Mouse (Mus musculus) heart, embryonic 14.5 days (tissue): ENCODE measurements around the gene Fam216b. TPM values are rescaled to one million over a fixed set of nuclear protein-coding genes. Genes with fewer than 3 reads are reported as not detected.

Experiments
- ATAC-seq: fragments of 200-750 bp; cut with Nextera tagmentation; 2 replicates; pipeline ENCODE4 v1.8.0; 2017; ENCODE audit warnings: low read depth, moderate TSS enrichment; ENCODE audit not compliant: insufficient number of reproducible peaks, insufficient read depth, low FRiP score
- H3K27ac ChIP-seq, 2 experiments: fragments of 200-500 bp in 1 of 2; fragments of 300-500 bp in 1 of 2; sonication (generic) in 1 of 2; replicated peaks in 1 of 2; 2 replicates each; pipeline ENCODE4 v1.5.1; 2012 to 2014; ENCODE audit warnings: low read depth in 2 of 2, low read length in 2 of 2, control low read depth in 1 of 2, mild to moderate bottlenecking in 1 of 2, mixed read lengths in 1 of 2; ENCODE audit not compliant: control insufficient read depth in 1 of 2, insufficient read depth in 1 of 2
- H3K27me3 ChIP-seq: fragments of 300-500 bp; sonication (generic); 2 replicates; pipeline ENCODE4 v1.6.1; 2014; ENCODE audit warnings: mild to moderate bottlenecking, low read length, control low read depth; ENCODE audit not compliant: control insufficient read depth, insufficient read depth
- H3K36me3 ChIP-seq: fragments of 300-500 bp; sonication (generic); 2 replicates; pipeline ENCODE4 v1.6.1; 2014; ENCODE audit warnings: mild to moderate bottlenecking, control low read depth, low read length, mixed read lengths; ENCODE audit not compliant: control insufficient read depth, insufficient read depth
- H3K4me1 ChIP-seq, 2 experiments: fragments of 200-500 bp in 1 of 2; fragments of 300-500 bp in 1 of 2; sonication (generic) in 1 of 2; 2 replicates each; pipeline ENCODE4 v1.6.1; 2012 to 2014; ENCODE audit warnings: low read length in 2 of 2, control low read depth in 1 of 2, mixed read lengths in 1 of 2; ENCODE audit not compliant: control insufficient read depth in 2 of 2, insufficient read depth in 2 of 2
- H3K4me2 ChIP-seq: fragments of 300-500 bp; sonication (generic); 2 replicates; pipeline ENCODE4 v1.6.1; 2014; ENCODE audit warnings: mild to moderate bottlenecking, low read length
- H3K4me3 ChIP-seq, 2 experiments: fragments of 200-500 bp in 1 of 2; fragments of 300-500 bp in 1 of 2; sonication (generic) in 1 of 2; 2 replicates each; pipeline ENCODE4 v1.5.1; 2012 to 2014; ENCODE audit warnings: low read length in 2 of 2, mild to moderate bottlenecking in 2 of 2, control low read depth in 1 of 2, low read depth in 1 of 2, moderate library complexity in 1 of 2; ENCODE audit not compliant: control insufficient read depth in 1 of 2, insufficient read depth in 1 of 2
- H3K9ac ChIP-seq: fragments of 300-500 bp; sonication (generic); 2 replicates; pipeline ENCODE4 v1.6.1; 2014; ENCODE audit warnings: mild to moderate bottlenecking, low read length
- H3K9me3 ChIP-seq: fragments of 300-500 bp; sonication (generic); 2 replicates; pipeline ENCODE4 v1.6.1; 2016; ENCODE audit warnings: low read length, control low read depth; ENCODE audit not compliant: control insufficient read depth
- WGBS: fragments of 180-500 bp; shearing (Covaris S2); extraction: QIAGEN DNeasy Blood & Tissue Kit; methylation state at CpG from one replicate; pipeline ENCODE4 v1.1.7; 2014; 5-methylcytosine and 5-hydroxymethylcytosine counted together
- polyA plus RNA-seq: library from polyadenylated mRNA; unstranded; fragments of >200 nt; fragmentation: Nextera tagmentation; extraction: Ambion mirVana; gene quantifications from 2 replicates; pipeline ENCODE4 v1.2.1, GENCODE M21; 2014

Fam216b gene
- polyA plus RNA-seq, 1 experiment from 2014 or later = 0.11 TPM

DNA sequence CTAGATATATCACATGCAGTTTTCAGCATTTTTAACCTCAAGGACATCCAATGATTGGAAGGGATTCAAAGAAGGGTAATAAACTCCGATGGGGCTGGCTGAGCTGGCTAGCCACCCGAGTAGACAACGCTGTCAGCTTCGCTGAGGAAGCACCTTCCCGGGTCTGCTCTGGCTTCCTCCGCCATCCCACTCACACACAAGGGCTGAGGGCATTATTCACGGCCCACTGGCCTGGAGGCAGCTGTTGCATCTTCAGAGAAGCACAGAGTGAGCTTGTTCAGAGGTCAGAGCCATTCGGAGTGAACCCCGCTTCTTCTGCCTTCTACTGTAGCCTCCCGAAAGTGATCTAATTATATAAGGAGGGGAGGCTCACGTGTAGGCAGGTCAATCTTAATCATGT, 26.3 kb downstream of the Fam216b start:
- Histone ChIP-seq H3K9ac (no peak overlapping the region), H3K9me3 (no peaks in the 10 kb centered on the region), H3K36me3 (no peaks in the 10 kb centered on the region), H3K27ac (no peak overlapping the region), H3K27me3 (no peaks in the 10 kb centered on the region), H3K4me2 (no peak overlapping the region), H3K4me3 (no peak overlapping the region), H3K4me1 (peaks cover 3 to 6% of the 10 kb centered on the region in 2 experiments)
- ATAC-seq = no peak
- WGBS = 91% methylated on average over 11 of the region's 11 CpGs

DNA sequence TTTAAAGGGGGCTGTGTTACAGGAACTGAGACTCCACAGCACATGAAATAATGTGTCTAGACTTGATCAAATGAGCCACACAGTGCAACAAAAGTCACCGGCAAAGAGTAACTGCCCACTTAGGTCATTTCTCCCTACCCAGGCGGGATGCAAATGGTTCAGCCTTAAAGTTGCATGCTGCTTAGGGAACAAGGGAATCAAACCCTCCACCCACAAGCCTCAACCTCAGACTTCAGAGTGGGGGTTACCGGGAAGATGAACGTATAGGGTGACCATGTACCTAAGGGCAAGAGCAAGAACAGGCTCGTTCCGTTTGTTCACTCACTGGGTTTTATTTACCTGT, 28.2 kb downstream of the Fam216b start:
- Histone ChIP-seq H3K9me3 (no peaks in the 10 kb centered on the region), H3K27me3 (no peaks in the 10 kb centered on the region), H3K4me2 (no peak overlapping the region), H3K4me3 (no peak overlapping the region), H3K27ac (no peak overlapping the region), H3K36me3 (no peaks in the 10 kb centered on the region), H3K4me1 (no peaks in the 10 kb centered on the region; a peak in 1 of 4 replicates), H3K9ac (no peak overlapping the region)
- no peak for ATAC-seq
- WGBS = 83% methylated on average over 6 of the region's 6 CpGs

DNA sequence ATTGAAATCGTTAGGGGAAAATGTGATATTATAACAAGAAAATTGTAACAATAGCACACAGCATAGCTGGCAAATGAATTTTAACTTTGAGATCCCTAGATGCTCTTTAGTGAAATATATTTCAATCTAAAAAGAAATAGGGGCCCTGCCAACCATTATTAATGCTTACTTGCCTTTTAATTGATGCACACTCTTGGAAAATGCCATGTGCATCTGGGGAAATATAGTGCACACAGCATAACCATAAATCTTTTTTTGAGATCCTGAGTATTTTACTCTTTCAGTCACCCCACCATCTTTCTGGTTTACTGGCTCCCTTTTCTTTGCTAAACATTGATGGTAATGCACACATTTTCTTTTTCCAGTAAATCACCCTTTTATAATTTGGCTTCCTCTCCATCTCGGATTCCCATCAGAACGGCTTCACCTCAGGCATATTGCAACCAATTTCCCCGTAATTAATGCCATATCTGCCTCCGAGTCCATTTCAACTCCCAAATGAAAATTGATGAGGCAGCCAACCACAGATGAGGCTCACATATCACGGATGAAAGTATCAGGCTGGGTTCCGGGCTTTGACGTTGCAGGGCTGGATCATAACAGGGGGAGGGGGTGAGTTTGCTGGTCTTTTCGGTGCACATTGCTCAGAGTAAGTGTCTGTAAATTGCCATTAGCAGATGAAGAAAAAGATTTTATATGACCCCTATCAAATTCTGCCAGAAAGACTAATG, 28.8 kb downstream of the Fam216b start:
- Histone ChIP-seq H3K27ac (no peak overlapping the region), H3K27me3 (no peaks in the 10 kb centered on the region), H3K9ac (no peak overlapping the region), H3K4me2 (no peak overlapping the region), H3K4me3 (no peak overlapping the region), H3K36me3 (no peaks in the 10 kb centered on the region), H3K4me1 (no peaks in the 10 kb centered on the region; a peak in 1 of 4 replicates), H3K9me3 (no peaks in the 10 kb centered on the region)
- no peak for ATAC-seq
- 83% methylated on average over 9 of the region's 9 CpGs for WGBS

DNA sequence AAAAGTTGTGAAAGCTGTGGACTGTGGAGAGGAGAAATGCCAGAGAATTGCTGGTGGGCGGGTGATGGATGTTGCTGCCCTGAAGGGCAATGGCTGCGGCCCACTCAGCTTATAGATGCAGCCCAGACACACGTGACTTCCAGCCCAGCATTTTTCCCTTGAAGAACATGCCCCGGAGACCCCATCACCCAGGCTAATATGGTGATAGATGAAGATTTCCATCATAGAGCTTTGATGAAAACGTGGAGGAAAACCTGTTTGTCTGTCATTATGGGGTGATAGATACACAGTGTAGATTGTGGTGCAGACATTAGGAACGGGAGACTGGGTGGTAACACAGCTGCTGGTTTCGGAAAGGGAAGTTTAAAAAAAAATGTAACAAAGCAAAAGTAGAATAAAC, 31.4 kb downstream of the Fam216b start:
- no peak overlapping the region for H3K9ac ChIP-seq
- ATAC-seq = no peak
- H3K27me3 ChIP-seq = no peaks in the 10 kb centered on the region
- H3K9me3 ChIP-seq = no peaks in the 10 kb centered on the region
- no peaks in the 10 kb centered on the region; a peak in 1 of 4 replicates for H3K4me1 ChIP-seq
- H3K36me3 ChIP-seq = no peaks in the 10 kb centered on the region
- no peak overlapping the region for H3K4me2 ChIP-seq
- H3K27ac ChIP-seq = no peak overlapping the region
- no peak overlapping the region for H3K4me3 ChIP-seq
- 75% methylated on average over 7 of the region's 7 CpGs for whole genome bisulfite sequencing

GRCm38 (mm10) chr14:78056371-78056770, 32.4 kb downstream of the Fam216b start:
- H3K27ac ChIP-seq = no peak overlapping the region
- ATAC-seq = no peak
- no peaks in the 10 kb centered on the region for H3K27me3 ChIP-seq
- no peak overlapping the region for H3K4me2 ChIP-seq
- no peak overlapping the region for H3K9ac ChIP-seq
- 78% methylated on average over 3 of the region's 3 CpGs for WGBS
- H3K4me1 ChIP-seq = no peaks in the 10 kb centered on the region; a peak in 1 of 4 replicates
- no peaks in the 10 kb centered on the region for H3K9me3 ChIP-seq
- H3K4me3 ChIP-seq = no peak overlapping the region
- H3K36me3 ChIP-seq = no peaks in the 10 kb centered on the region

GRCm38 (mm10) chr14:78048674-78049073, 40.1 kb downstream of the Fam216b start:
- ATAC-seq = no peak
- H3K4me1 ChIP-seq = no peaks in the 10 kb centered on the region; a peak in 1 of 4 replicates
- H3K9ac ChIP-seq = no peak overlapping the region
- 78% methylated on average over 4 of the region's 4 CpGs for WGBS
- H3K27me3 ChIP-seq = no peaks in the 10 kb centered on the region
- no peak overlapping the region for H3K27ac ChIP-seq
- no peak overlapping the region for H3K4me2 ChIP-seq
- H3K9me3 ChIP-seq = no peaks in the 10 kb centered on the region
- H3K36me3 ChIP-seq = no peaks in the 10 kb centered on the region
- no peak overlapping the region for H3K4me3 ChIP-seq

DNA sequence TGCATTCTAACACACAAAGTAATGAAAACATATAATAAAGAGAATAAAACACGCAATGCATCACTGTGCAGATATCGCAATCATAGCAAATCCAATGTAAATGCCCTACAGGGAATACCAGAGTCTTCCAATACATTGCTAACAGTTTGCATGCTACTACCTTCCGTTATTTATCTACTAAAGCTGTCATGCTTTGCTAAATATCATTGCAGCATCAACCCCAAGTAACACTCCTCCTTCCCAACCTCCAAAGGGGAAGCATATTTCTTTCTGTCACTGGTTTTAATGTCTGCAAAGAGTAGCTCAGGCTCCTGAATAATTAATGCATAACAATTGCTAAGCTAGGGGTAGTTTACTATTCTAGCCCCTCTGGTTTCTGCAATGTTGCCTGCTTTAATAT, 40.5 kb downstream of the Fam216b start:
- ATAC-seq = no peak
- H3K4me2 ChIP-seq = no peak overlapping the region
- H3K9me3 ChIP-seq = no peaks in the 10 kb centered on the region
- H3K4me1 ChIP-seq = no peaks in the 10 kb centered on the region; a peak in 1 of 4 replicates
- 84% methylated on average over 3 of the region's 3 CpGs for WGBS
- no peak overlapping the region for H3K27ac ChIP-seq
- no peak overlapping the region for H3K4me3 ChIP-seq
- no peaks in the 10 kb centered on the region for H3K27me3 ChIP-seq
- H3K9ac ChIP-seq = no peak overlapping the region
- no peaks in the 10 kb centered on the region for H3K36me3 ChIP-seq

GRCm38 (mm10) chr14:78043079-78043478, 45.7 kb downstream of the Fam216b start:
- WGBS = 21% methylated on average over 2 of the region's 2 CpGs
- Histone ChIP-seq H3K4me2 (no peak overlapping the region), H3K27me3 (no peaks in the 10 kb centered on the region), H3K27ac (no peak overlapping the region), H3K36me3 (no peaks in the 10 kb centered on the region), H3K4me3 (no peak overlapping the region), H3K9me3 (no peaks in the 10 kb centered on the region), H3K9ac (no peak overlapping the region), H3K4me1 (no peaks in the 10 kb centered on the region)
- ATAC-seq = no peak
